Mouse (Mus musculus) liver, embryonic 14.5 days (tissue): ENCODE results near the gene Kansl1l. TPM values are rescaled to one million over a fixed set of nuclear protein-coding genes. Genes with fewer than 3 reads are reported as not detected.

Source experiments
- ATAC-seq: fragments of 200-750 bp; cut with Nextera tagmentation; 2 replicates; pipeline ENCODE4 v1.8.0; 2017; ENCODE audit warnings: moderate number of reproducible peaks, mild to moderate bottlenecking, moderate library complexity; ENCODE audit not compliant: insufficient read depth
- DNase-seq, 3 experiments: peaks; one replicate each; pipeline ENCODE4 v3.0.0-alpha.2; 2012 to 2013; ENCODE audit warnings: low read depth in 3 of 3, low spot score in 3 of 3
- H3K27ac ChIP-seq: fragments of 300-500 bp; sonication (generic); 2 replicates; pipeline ENCODE4 v1.5.1; 2014; ENCODE audit warnings: moderate library complexity, mild to moderate bottlenecking, control low read depth, inconsistent platforms
- H3K27me3 ChIP-seq: fragments of 300-500 bp; sonication (generic); 2 replicates; pipeline ENCODE4 v1.6.1; 2014; ENCODE audit warnings: mild to moderate bottlenecking, low read length, moderate library complexity; ENCODE audit not compliant: control insufficient read depth, insufficient read depth
- H3K36me3 ChIP-seq: fragments of 300-500 bp; sonication (generic); replicated peaks from 2 replicates; pipeline ENCODE4 v1.6.1; 2014; ENCODE audit warnings: low read depth; ENCODE audit not compliant: control insufficient read depth, insufficient read depth
- H3K4me1 ChIP-seq, 2 experiments: fragments of 200-500 bp in 1 of 2; fragments of 300-500 bp in 1 of 2; sonication (generic) in 1 of 2; replicated peaks; 2 replicates each; pipeline ENCODE4 v1.6.1; 2012 to 2014; ENCODE audit warnings: antibody characterized with exemption in 1 of 2, inconsistent platforms in 1 of 2, low read length in 1 of 2; ENCODE audit not compliant: control insufficient read depth in 2 of 2, insufficient read depth in 2 of 2
- H3K4me2 ChIP-seq: fragments of 300-500 bp; sonication (generic); 2 replicates; pipeline ENCODE4 v1.6.1; 2014; ENCODE audit warnings: low read depth, mild to moderate bottlenecking, control low read depth, moderate library complexity
- H3K4me3 ChIP-seq, 2 experiments: fragments of 200-500 bp in 1 of 2; fragments of 300-500 bp in 1 of 2; sonication (generic) in 1 of 2; 2 replicates each; pipeline ENCODE4 v1.5.1; 2012 to 2014; ENCODE audit warnings: low read depth in 2 of 2, low read length in 2 of 2, mild to moderate bottlenecking in 2 of 2, control low read depth in 1 of 2, inconsistent platforms in 1 of 2, moderate library complexity in 1 of 2; ENCODE audit not compliant: insufficient read depth in 1 of 2
- H3K9ac ChIP-seq: fragments of 300-500 bp; sonication (generic); replicated peaks from 2 replicates; pipeline ENCODE4 v1.6.1; 2014; ENCODE audit warnings: mild to moderate bottlenecking, control low read depth, moderate library complexity
- H3K9me3 ChIP-seq: fragments of 300-500 bp; sonication (generic); 2 replicates; pipeline ENCODE4 v1.6.1; 2016; ENCODE audit warnings: low read length, mixed read lengths; ENCODE audit not compliant: control insufficient read depth
- CTCF ChIP-seq: IDR thresholded peaks from 2 replicates; pipeline ENCODE4 v1.5.1; 2016; ENCODE audit warnings: antibody characterized with exemption, low read depth, control low read depth
- EP300 ChIP-seq: IDR thresholded peaks from 2 replicates; pipeline ENCODE4 v1.6.1; 2016; ENCODE audit warnings: antibody characterized with exemption, low read depth
- WGBS: fragments of 180-500 bp; shearing (Covaris S2); extraction: QIAGEN DNeasy Blood & Tissue Kit; methylation state at CpG from one replicate; pipeline ENCODE4 v1.1.7; 2014; ENCODE audit not compliant: insufficient replicate concordance; 5-methylcytosine and 5-hydroxymethylcytosine counted together
- polyA plus RNA-seq, 2 experiments: library from polyadenylated mRNA; depleted of rRNA in 1 of 2; stranded (reverse) in 1 of 2; unstranded in 1 of 2; fragments of >200 nt; fragmentation: Nextera tagmentation in 1 of 2; extraction: Ambion mirVana in 1 of 2; gene quantifications; 2 replicates each; pipeline versions ENCODE4 v1.2.1 to v1.2.3; 2012 to 2014

Kansl1l gene
- polyA plus RNA-seq, 2 experiments, result 1.9 TPM

DNA sequence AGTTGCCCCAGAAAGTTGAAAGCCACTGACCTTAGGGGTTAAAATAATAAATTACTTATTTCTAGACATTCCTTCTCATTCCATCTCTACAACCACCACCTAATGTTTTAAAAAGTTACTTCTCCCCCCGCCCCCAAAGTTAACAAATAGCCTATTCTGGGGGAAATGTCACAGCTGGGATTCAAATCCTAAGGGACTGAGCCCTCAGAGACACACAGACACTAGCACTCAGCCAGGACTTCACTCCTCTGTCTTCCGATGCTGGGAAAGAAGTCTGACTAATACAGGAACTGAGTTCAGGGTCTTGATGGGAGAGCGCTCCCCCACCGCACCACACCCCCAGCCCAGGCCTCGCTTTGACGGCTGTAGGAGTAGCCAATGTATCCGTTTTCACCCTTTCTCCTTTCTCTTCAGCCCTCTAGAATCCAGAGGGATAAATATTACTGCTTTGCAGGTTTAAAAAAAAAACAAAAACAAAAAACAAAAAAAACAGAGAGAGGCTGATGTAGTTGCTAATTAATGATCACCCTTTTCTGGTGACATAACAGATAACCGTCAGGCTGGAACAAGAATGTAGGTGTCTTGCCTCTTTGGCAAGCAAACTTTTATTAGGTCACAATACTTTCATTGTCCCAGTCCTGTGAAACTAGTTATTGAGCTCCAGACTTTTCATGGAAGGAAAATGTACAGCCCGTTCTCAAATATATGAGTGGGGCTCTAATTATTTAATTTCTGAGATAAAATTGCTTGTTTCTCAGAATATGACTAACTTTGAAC, 14.7 kb upstream of the Kansl1l start:
- Histone ChIP-seq H3K27me3 (no peaks in the 10 kb centered on the region), H3K4me3 (no peak overlapping the region), H3K36me3 (peaks cover 2% of the 10 kb centered on the region; the same call in 1 of the 2 replicates), H3K27ac (no peak overlapping the region), H3K9ac (no peak overlapping the region), H3K4me2 (no peak overlapping the region), H3K9me3 (no peaks in the 10 kb centered on the region), H3K4me1 (no peaks in the 10 kb centered on the region)
- WGBS, result 74% methylated on average over 9 of the region's 9 CpGs
- no peak for DNase-seq
- ATAC-seq, result no peak
- TF ChIP-seq EP300 (no peak), CTCF (no peak)

- 81% methylated on average over 9 of the region's 9 CpGs for WGBS
- H3K4me2 ChIP-seq, result no peak overlapping the region
- H3K9me3 ChIP-seq, result no peaks in the 10 kb centered on the region
- H3K9ac ChIP-seq, result no peak overlapping the region
- DNase-seq (no peak), ATAC-seq (no peak)
- H3K4me3 ChIP-seq, result no peak overlapping the region
- no peak for TF ChIP-seq CTCF
- TF ChIP-seq EP300, result no peak
- H3K36me3 ChIP-seq, result no peaks in the 10 kb centered on the region
- no peaks in the 10 kb centered on the region for H3K4me1 ChIP-seq
- H3K27ac ChIP-seq, result no peak overlapping the region
- H3K27me3 ChIP-seq, result no peaks in the 10 kb centered on the region
Measured at GRCm38 (mm10) chr1:66829400-66830080, 12.2 kb upstream of the Kansl1l start.

GRCm38 (mm10) chr1:66821966-66822365, 4.6 kb upstream of the Kansl1l start:
- Histone ChIP-seq H3K4me3 (no peak overlapping the region), H3K4me1 (no peaks in the 10 kb centered on the region), H3K27ac (no peak overlapping the region), H3K27me3 (no peaks in the 10 kb centered on the region), H3K9ac (no peak overlapping the region), H3K36me3 (no peaks in the 10 kb centered on the region), H3K9me3 (no peaks in the 10 kb centered on the region), H3K4me2 (no peak overlapping the region)
- TF ChIP-seq EP300 (no peak), CTCF (no peak)
- no peak for ATAC-seq
- 78% methylated on average over 9 of the region's 9 CpGs for WGBS
- no peak for DNase-seq

GRCm38 (mm10) chr1:66820241-66820640, 2.9 kb upstream of the Kansl1l start:
- H3K4me3 ChIP-seq, result no peak overlapping the region
- no peak overlapping the region for H3K4me2 ChIP-seq
- DNase-seq (no peak), ATAC-seq (no peak)
- H3K9ac ChIP-seq, result no peak overlapping the region
- H3K9me3 ChIP-seq, result no peaks in the 10 kb centered on the region
- 7% methylated on average over 7 of the region's 7 CpGs for WGBS
- H3K27me3 ChIP-seq, result no peaks in the 10 kb centered on the region
- peaks cover 0 to 2% of the 10 kb centered on the region in 2 experiments; a peak in 1 of 4 replicates for H3K4me1 ChIP-seq
- no peaks in the 10 kb centered on the region for H3K36me3 ChIP-seq
- no peak overlapping the region for H3K27ac ChIP-seq
- no peak for TF ChIP-seq EP300
- TF ChIP-seq CTCF, result no peak

GRCm38 (mm10) chr1:66817865-66818315, 528 bp upstream of the Kansl1l start:
- under 1% methylated on average over 20 of the region's 20 CpGs for WGBS
- TF ChIP-seq EP300 (no peak), CTCF (no peak)
- H3K36me3 ChIP-seq, result no peaks in the 10 kb centered on the region
- H3K27me3 ChIP-seq, result no peaks in the 10 kb centered on the region
- peaks cover 4 to 7% of the 10 kb centered on the region in 2 experiments for H3K4me1 ChIP-seq
- H3K4me2 ChIP-seq, result peak overlapping the region; percentile 91
- peak overlapping the region; percentile 69 to 74 for H3K4me3 ChIP-seq
- H3K27ac ChIP-seq, result peak overlapping the region; percentile 16; the same call in 1 of the 2 replicates
- peak overlapping the region; percentile 69 for H3K9ac ChIP-seq
- ATAC-seq (peak; percentile 46), DNase-seq (peak in 2 of 3 experiments; percentile 7 to 46)
- H3K9me3 ChIP-seq, result no peaks in the 10 kb centered on the region
